Mouse (Mus musculus): ENCODE data around the gene Grik4.
"Not testable (repeated sequence)": the region's sequence is repeated elsewhere in the genome, so short reads cannot be mapped to it uniquely, and the experiment has no call there.

The Grik4 gene

GRCm38 (mm10) chr9:42797276-42797675 lies 147.0 kb downstream of the Grik4 start:
- no peak for DNase-seq (ENCODE audit: low spot score)

GRCm38 (mm10) chr9:42795881-42796280 lies 148.4 kb downstream of the Grik4 start:
- no peak for DNase-seq (ENCODE audit: low spot score)

- DNase-seq (ENCODE audit: low spot score), result no peak
Observed at GRCm38 (mm10) chr9:42794006-42794405, 150.3 kb downstream of the Grik4 start.

GRCm38 (mm10) chr9:42793581-42793980 lies 150.7 kb downstream of the Grik4 start:
- DNase-seq (ENCODE audit: low spot score), result no peak

GRCm38 (mm10) chr9:42792381-42792780 lies 151.9 kb downstream of the Grik4 start:
- DNase-seq (ENCODE audit: low spot score), result no peak

GRCm38 (mm10) chr9:42791779-42792178 lies 152.5 kb downstream of the Grik4 start:
- no peak for DNase-seq (ENCODE audit: low spot score)

- no peak for DNase-seq (ENCODE audit: low spot score)
Observed at GRCm38 (mm10) chr9:42791346-42791745, 152.9 kb downstream of the Grik4 start.

GRCm38 (mm10) chr9:42788471-42788870 lies 155.8 kb downstream of the Grik4 start:
- DNase-seq (ENCODE audit: low spot score), result peak; percentile 41

GRCm38 (mm10) chr9:42786882-42787281 lies 157.4 kb downstream of the Grik4 start:
- no peak for DNase-seq (ENCODE audit: low spot score)

- DNase-seq (ENCODE audit: low spot score), result no peak
Observed at GRCm38 (mm10) chr9:42786286-42786685, 158.0 kb downstream of the Grik4 start.

- no peak for DNase-seq (ENCODE audit: low spot score)
Observed at GRCm38 (mm10) chr9:42785173-42785830, 159.0 kb downstream of the Grik4 start.

GRCm38 (mm10) chr9:42783248-42783903 lies 160.9 kb downstream of the Grik4 start:
- DNase-seq (ENCODE audit: low spot score), result no peak

- not testable (repeated sequence) for DNase-seq (ENCODE audit: low spot score)
Observed at GRCm38 (mm10) chr9:42778471-42779263, 165.6 kb downstream of the Grik4 start.

- no peak for DNase-seq (ENCODE audit: low spot score)
Observed at GRCm38 (mm10) chr9:42777913-42778312, 166.4 kb downstream of the Grik4 start.

GRCm38 (mm10) chr9:42776804-42777203 lies 167.5 kb downstream of the Grik4 start:
- no peak for DNase-seq (ENCODE audit: low spot score)

- no peak for DNase-seq (ENCODE audit: low spot score)
Observed at GRCm38 (mm10) chr9:42764823-42765560, 179.3 kb downstream of the Grik4 start.

- no peak for DNase-seq (ENCODE audit: low spot score)
Observed at GRCm38 (mm10) chr9:42758682-42759205, 185.5 kb downstream of the Grik4 start.

- DNase-seq (ENCODE audit: low spot score), result no peak
Observed at GRCm38 (mm10) chr9:42757012-42757640, 187.2 kb downstream of the Grik4 start.

- DNase-seq (ENCODE audit: low spot score), result no peak
Observed at GRCm38 (mm10) chr9:42754699-42755098, 189.6 kb downstream of the Grik4 start.

- DNase-seq (ENCODE audit: low spot score), result no peak
Observed at GRCm38 (mm10) chr9:42751160-42751559, 193.1 kb downstream of the Grik4 start.

GRCm38 (mm10) chr9:42750176-42750575 lies 194.1 kb downstream of the Grik4 start:
- peak; percentile 51 for DNase-seq (ENCODE audit: low spot score)
